Mouse (Mus musculus) hematopoietic stem cell, adult 5-6 weeks (primary cell): Measurements from ENCODE around the gene Eri2. TPM values are rescaled to one million over a fixed set of nuclear protein-coding genes. Genes with fewer than 3 reads are reported as not detected.

ENCODE experiments used
- ATAC-seq, 2 experiments: fragments of 125-278 bp in 1 of 2; replicated peaks in 1 of 2; 2 replicates each; pipeline ENCODE4 v1.8.0; 2016 to 2017; ENCODE audit warnings: inconsistent platforms in 2 of 2, mild to moderate bottlenecking in 2 of 2, moderate number of reproducible peaks in 2 of 2, low read depth in 1 of 2, moderate TSS enrichment in 1 of 2; ENCODE audit not compliant: low FRiP score in 2 of 2, poor library complexity in 2 of 2, severe bottlenecking in 2 of 2, insufficient read depth in 1 of 2, low TSS enrichment in 1 of 2
- total RNA-seq: library from RNA; stranded (forward); fragments of 172-1452, 232-1000 nt; gene quantifications from 2 replicates; pipeline ENCODE4 v1.2.3, GENCODE M21; 2017

Gene Eri2
- total RNA-seq: 14.0 and 14.8 TPM in 2 replicates

- peak; percentile 99 for ATAC-seq
Measured at GRCm38 (mm10) chr7:119793586-119794250, at the start of gene Eri2, which contains the start of gene Rexo5. Eri2 (minus strand) TSS chr7:119794058. Rexo5 (plus strand) TSS chr7:119794006.

DNA sequence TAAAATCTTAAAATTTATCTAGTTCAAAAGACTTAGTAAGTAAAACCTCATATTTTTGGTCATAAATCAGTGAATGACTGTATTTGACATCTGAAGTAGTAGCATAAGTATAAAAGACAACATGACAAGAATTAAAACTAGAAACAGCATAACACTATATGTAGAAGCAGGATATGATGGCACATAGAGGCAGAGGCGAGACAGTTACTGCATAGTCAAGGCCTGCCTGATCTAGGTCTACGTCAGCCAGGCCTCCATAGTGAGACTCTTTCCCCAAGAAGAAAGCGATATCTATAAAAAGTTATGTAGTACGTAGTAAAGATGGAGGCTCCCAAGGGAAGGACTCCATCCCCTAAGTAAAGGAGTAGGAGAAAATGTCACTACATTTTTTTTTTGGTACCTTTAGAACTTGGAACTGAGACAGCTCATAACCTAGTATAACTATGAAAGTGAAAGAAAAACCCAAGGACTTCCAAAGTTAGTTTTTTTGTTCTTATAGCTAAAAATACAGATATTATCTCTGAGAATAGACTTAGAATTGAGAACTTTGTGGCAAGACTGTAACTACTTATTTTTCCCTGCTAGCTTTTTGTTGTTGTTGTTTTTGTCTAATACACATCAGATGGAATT, 48.1 kb upstream of the Eri2 start:
- no peak for ATAC-seq

DNA sequence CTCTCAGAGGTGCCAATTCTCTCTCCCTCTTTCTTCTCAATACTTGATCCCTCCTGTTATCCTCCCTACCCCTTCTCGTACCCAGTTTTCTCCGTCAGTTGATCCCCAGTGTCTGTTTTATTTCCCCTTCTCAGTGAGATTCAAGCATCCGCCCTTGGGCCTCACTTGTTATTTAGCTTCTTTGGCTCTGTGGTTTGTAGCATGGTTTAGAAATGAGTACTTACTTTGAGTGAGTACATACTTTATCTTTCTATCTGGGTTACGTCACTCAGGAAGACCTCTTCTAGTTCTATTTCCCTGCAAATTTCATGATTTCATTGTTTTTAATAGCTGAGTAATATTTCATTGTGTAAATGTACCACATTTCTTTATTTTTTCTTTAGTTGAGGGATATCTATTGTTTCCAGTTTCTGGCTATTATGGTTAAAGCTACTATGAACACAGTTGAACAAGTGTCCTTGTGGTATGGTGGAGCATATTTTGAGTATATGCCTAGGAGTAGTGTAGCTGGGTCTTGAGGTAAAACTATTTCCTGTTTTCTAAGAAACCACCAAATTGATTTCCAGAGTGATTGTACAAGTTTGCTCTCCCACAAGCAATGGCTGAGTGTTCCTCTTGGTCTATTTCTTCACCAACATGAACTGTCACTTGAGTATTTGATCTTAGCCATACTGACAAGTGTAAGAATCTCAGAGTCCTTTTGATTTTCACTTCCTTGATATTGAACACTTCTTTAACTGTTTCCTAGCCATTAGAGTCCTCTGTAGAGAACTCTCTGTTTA, 42.3 kb upstream of the Eri2 start:
- peak; percentile 7 to 42; a peak in 1 of 4 replicates for ATAC-seq

DNA sequence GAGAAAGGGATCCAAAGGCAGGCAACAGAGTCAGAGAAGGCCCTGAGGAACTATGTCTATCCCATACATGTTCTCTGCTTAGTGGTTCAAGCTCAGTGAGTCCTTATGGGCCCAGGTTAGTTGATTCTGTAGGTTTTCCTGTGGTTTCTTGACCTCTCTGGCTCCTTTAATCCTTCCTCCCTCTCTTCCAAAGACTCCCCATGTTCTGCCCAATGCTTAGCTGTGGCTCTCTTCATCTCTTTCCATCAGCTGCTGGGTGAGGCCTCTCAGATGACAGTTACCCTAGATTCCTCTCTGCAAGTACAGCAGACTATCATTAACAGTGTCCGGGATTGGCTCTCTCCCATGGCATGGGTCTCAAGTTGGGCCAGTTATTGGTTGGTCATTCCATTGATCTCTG, 41.5 kb upstream of the Eri2 start:
- no peak for ATAC-seq

DNA sequence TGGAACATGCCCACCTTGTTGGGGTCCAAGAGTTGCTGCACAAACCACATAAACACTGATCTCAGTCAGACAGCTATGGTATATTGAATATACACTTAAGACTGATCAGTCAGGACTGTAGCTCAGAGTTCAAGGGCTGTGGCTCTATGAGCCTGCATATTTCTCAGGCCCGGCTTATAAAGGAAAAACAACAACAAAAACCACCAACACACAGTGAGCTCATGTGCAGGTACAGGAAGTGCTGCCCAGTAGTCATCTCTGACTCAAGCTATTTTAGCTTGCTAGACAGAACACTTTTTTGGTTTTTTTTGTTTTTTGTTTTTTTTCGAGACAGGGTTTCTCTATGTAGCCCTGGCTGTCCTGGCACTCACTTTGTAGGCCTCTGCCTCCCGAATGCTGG, 14.9 kb upstream of the Eri2 start:
- ATAC-seq: no peak

DNA sequence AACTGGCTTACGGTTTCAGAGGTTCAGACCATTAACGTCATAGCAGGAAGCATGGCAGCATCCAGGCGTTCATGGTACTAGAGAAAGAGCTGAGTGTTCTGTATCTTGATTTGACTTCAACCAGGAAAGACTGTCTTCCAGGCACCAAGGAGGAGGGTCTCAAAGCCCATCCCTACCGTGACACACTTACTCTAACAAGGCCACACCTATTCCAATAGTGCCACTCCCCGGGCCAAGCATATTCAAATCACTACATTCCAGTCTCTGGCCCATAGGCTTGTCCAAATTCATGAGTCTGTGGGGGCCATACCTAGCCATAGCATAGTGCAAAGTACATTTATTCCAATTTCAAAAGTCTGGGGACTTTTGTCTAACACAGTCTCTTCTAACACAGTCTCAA, 13.5 kb upstream of the Eri2 start:
- no peak for ATAC-seq

DNA sequence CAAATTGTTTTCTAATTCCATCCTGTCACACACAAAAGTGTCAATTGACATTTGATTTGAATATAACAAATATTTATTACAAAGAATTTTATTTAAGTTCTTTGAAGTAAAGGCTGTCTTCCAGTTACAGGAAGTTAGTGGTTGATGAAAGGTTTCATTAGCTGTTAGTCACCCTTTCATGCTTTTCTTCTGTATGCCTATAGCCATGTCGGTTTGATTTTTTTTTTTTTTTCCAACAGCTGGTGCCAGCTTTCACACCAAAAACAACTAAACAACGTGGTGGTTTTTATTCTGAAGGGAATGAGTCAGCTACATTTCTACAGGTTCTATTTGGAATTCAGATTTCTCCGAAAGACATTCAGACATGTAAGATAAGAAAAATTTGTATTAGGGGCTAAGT, 7.1 kb upstream of the Eri2 start:
- ATAC-seq: no peak

DNA sequence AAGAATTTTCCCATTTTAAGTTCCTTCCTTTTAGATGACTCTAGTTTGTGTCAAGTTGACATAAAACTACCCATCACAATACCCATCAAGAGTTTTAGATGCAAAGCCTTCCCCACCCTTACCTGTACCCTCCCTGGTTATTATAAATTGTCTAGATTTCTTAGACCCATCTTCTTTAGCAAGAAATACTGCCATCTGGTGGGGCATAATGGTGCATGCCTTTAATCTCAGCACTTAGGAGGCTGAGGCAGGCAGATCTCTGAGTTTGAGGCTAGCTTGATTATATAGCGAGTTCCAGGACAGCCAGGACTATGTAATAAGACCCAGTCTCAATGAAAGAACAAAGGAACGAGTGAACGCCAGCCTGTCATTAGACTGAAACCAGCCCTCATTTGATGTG, 6.6 kb upstream of the Eri2 start:
- no peak for ATAC-seq

- no peak for ATAC-seq
Measured at GRCm38 (mm10) chr7:119795311-119795710, 1.5 kb upstream of the Eri2 start.

DNA sequence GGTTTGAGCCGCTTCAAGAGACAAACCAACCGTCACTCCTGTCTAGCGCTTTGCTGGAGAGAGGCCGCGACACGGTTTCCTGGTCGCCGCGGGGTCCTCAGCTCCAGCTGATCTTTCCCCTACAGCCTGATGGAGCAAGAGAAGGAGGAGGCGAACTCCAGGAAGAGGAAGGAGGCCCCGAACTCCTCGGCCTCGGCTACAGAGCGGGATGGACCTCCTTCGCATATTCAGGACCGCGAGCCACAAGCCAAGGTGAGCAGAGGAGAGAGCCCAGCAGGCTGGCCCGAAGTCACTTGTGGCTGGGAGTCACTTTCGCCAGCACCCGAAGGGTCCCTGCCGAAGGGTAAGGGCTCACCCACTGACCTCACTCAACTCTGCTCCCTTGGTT, 387 bp upstream of the Eri2 start:
- peak; percentile 56 to 70; a peak in 3 of 4 replicates for ATAC-seq

DNA sequence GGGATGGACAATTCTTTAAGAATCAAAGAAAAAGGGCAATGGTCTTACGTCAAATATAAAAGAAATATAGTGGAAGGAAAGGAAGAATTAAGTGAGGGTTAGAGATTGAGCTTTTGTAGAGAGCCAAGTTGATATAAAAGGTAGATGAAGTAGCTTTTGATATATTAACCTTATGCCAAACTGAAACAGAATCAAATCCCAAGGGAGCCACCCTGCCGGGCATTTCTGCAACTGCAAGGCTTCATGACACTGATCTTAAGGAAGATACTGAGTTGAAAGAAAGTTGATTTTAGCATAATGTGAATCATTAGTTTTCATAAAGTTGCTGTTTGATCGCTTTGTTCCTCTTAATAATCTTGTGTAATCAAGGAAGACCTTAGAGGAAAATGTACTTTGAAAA, 4.8 kb downstream of the Eri2 start:
- no peak for ATAC-seq

DNA sequence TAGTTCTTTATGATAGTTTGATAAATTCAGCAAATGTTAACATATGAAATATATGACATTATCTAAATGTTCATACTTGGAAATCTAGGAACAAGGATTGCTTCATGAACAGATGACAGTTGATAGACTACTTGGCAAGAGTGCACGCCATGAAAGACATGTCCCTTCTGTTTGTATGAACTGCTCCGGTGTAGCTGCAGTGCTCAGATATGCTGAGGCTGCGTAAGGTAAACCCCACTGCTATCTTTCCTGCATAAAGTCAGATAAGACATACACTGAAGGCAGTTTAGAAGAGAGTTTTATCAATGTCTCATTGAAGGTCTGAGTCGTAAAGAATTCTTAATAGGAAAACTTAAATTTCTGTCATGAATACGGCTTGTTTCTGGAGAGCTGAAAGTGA, 8.9 kb downstream of the Eri2 start:
- peak in 1 of 2 experiments; percentile 58; a peak in 2 of 4 replicates for ATAC-seq

- ATAC-seq: no peak
Measured at GRCm38 (mm10) chr7:119783453-119783852, 10.4 kb downstream of the Eri2 start.

DNA sequence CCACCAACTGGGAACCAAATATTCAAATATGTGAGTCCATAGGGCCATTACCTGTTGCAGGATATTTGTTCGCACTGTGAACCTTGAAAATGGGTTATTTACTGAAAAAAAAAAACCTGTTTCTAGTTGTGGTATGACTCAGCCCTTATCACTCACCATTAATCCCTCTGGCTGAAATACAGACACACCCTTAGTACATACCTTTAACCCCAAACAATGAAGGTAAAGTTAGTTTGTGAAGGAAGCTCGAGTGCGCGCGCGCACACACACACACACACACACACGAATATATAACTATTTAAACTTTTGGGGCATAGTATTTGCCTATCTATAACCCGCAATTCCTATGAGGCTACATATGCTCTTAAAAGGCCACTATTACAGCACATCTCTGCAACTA, 24.0 kb downstream of the Eri2 start:
- ATAC-seq: no peak

DNA sequence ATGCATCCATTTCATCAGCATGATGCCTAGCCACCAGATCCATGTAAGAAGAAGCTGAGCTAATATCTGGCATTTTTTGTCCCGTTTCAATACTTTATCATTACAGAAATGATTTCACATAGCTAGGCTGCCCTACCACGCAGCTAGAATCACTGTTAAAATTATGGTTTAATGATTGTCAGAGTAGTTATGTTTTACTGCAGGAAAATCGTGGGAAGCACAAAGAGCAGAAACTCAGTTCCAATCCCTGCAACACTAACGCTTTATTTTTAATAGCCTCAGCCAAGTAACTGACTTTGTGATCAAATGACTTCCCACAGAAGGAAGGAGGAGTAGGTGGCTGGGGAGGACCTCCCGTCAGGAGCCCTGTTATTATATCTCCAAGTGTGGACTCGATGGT, 26.9 kb downstream of the Eri2 start:
- no peak for ATAC-seq

DNA sequence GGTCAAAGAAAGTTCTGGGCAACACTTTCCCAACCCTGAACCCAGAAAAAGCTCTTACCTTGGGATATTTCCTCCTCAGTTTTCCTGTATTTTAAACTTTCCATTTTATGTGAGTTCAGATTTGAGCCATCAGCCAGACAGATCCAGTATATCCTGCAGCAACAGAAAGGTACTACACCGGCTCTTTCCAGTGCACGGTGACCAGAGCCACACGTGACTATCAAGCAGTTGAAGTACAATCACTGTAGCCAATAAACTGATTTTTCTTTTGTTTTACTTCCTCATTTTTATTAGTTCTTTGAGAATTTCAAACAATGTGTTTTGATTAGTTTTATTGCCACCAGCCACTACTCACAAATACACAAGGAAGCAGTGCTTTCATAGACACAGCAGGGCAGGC, 29.5 kb downstream of the Eri2 start:
- ATAC-seq: no peak

DNA sequence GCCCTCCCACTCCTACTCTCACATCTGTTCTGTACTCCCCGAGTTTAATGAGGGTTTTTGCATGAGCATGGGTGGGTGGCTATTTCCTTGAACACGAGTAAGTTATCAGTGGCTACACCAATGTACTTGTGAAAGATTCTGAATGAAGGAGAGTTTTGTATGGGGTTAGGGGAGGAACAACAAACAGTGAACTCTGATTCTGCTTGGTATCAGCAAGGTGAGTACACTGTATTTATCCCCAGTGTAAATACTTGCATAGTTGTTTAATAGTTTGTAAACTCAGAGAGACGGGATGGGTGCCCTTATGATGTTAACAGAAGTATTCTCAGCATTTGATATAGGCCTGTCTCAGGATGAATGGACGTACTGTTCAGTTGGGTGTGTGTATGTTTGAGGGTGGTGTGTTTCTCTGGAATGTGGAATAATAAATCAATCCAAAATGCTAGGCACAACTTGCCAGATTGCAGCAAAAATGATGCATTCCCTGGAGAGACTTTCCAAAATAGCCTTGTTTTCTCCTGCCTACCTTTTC, 31.6 kb downstream of the Eri2 start:
- no peak for ATAC-seq

GRCm38 (mm10) chr7:119760527-119760951, 33.3 kb downstream of the Eri2 start, which contains the start of gene Acsm3:
Acsm3 (plus strand) TSS chr7:119760923.
- ATAC-seq: no peak
